Mouse (Mus musculus): ENCODE data around the gene Gnpda2.

- TF ChIP-seq CTCF (IDR thresholded peaks at IDR 0.05; ENCODE audit: insufficient read depth, low read depth, low read length): no peak
- TF ChIP-seq POLR2A (IDR thresholded peaks at IDR 0.05; ENCODE audit: insufficient read depth, low read depth, low read length): no peak
Observed at GRCm38 (mm10) chr5:69523944-69524343, 68.2 kb downstream of the Gnpda2 start.

All from olfactory bulb, adult 2 months (tissue).